Mouse (Mus musculus) ES-Bruce4 (cell line): ENCODE measurements at regions not wholly inside any gene's neighbourhood (a gene's known extent, or its start where the extent isn't known, plus 50 kb on each side); places are given as distances from the start of the nearest gene placed in this dataset.

Experiments
- CTCF ChIP-seq: IDR thresholded peaks from one replicate; pipeline ENCODE4 v1.8.1; 2011; ENCODE audit warnings: low read depth, low read length
- EP300 ChIP-seq: IDR thresholded peaks from 2 replicates; pipeline ENCODE4 v1.6.1; 2011; ENCODE audit warnings: low read depth, low read length; ENCODE audit not compliant: insufficient read depth
- POLR2A ChIP-seq: IDR thresholded peaks from one replicate; pipeline ENCODE4 v1.8.1; 2011; ENCODE audit warnings: low read length; ENCODE audit not compliant: insufficient read depth

- TF ChIP-seq POLR2A (no peak), CTCF (no peak), EP300 (no peak)
These were observed 662.8 kb downstream of the Bckdhb start for GRCm38 (mm10) chr9:84587791-84588190.
